Mouse (Mus musculus): ENCODE data around the gene Mgat5. TPM values are rescaled to one million over a fixed set of nuclear protein-coding genes. Genes with fewer than 3 reads are reported as not detected.

Gene Mgat5
- total and polyA plus RNA-seq, 2 experiments from 2014 or later = 2.1 to 11.2 TPM

DNA sequence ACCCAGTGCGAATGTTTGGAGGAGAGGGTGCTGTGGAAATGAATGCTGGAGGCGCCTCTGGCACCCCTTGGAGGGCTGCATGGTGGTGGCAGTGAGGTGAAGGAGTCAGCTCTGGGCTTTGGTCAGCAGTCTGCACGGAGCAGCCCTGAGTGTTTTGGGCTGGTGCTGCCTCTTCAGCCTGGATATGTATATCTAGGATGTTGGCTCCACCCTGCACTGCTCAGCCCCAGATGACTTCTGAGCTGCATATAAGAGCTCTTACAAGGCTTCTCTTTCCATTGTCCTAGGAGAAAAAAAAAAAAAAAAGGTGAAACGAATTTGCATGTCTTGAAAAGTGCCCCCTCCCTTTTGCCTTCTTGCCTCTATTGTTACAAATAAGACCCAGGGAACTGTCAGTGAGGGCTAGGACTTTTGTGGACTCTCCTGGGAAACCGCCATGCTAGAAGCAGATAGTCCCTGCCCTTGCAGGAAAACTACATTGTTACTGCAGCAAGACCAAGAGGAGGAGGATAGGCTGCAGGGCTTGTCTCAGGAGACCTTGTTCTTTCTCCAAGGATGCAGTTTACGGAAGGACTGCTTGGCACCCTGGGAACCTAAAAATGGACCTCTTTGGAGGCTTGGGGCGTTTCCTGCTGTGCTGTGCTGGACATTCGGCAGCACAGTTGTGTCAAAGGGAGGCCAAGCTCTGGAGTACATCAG, 109.0 kb downstream of the Mgat5 start:
- no peak overlapping the region for H3K4me3 ChIP-seq (ENCODE audit: low read depth, low read length)
- no peaks in the 10 kb centered on the region for H3K9me3 ChIP-seq (replicated peaks; ENCODE audit: control insufficient read depth, low read length)
- no peaks in the 10 kb centered on the region for H3K36me3 ChIP-seq (replicated peaks; ENCODE audit: control insufficient read depth, insufficient read depth, low read length)
- H3K4me1 ChIP-seq (ENCODE audit: control insufficient read depth, insufficient read depth) = peaks cover 15% of the 10 kb centered on the region; the same call in 1 of the 2 replicates
- no peak overlapping the region for H3K9ac ChIP-seq (replicated peaks; ENCODE audit: low read depth, low read length)
- TF ChIP-seq CTCF (IDR thresholded peaks at IDR 0.05; ENCODE audit: low read depth) (no peak), EP300 (IDR thresholded peaks at IDR 0.05; ENCODE audit: low read depth) (no peak)
- WGBS = 51% methylated on average over 8 of the region's 8 CpGs
- DNase-seq (ENCODE audit: low spot score) (no peak), ATAC-seq (ENCODE audit: insufficient read depth, low read depth) (0 out of 2 replicates have a peak, but pooled peaks have one; percentile 27)
- H3K27me3 ChIP-seq (ENCODE audit: control insufficient read depth, insufficient read depth, low read length) = no peaks in the 10 kb centered on the region
- H3K4me2 ChIP-seq (ENCODE audit: low read depth, low read length) = no peak overlapping the region
- H3K27ac ChIP-seq (ENCODE audit: low read depth) = no peak overlapping the region

DNA sequence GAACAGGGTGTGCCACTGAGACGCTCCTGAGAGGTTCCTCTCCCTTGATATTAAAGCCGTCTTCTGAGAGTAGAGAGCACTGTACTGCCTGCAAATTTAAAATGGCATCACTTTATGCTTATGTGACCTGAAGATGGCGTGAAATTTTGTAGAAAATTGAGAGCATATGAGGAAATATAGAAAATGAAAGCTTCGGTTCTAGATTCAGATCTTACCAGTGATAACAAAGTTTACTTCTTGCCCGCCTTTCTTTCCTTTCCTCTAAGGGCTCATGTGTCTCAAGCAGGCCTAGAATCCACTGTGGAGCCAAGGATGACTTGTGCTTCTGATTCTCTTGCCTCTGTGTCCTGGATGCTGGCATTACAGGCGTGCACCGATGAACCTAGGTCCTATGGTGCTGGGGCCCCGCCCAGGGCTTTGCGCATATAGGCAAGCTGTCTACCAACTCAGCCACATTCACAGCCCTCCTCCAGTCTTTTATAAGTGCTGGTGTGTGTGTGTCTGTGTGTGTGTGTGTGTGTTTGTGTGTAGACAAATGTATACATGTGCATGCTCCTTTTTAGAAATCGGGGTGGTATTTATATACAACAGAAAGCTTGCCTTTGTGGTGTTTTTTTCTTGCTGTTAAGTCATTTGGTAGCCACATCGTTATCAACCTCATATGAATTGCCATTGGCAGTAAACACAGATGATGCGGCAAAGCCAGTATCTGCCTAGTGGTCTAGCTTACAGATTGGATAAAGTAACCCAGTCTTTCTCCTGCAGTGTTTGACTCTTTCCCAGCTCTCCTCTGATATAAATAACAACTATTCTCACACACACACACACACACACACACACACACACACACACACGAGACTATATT, 111.2 kb downstream of the Mgat5 start:
- no peak overlapping the region for H3K27ac ChIP-seq (ENCODE audit: low read depth)
- 90% methylated on average over 13 of the region's 13 CpGs for WGBS
- H3K9ac ChIP-seq (replicated peaks; ENCODE audit: low read depth, low read length) = no peak overlapping the region
- H3K4me2 ChIP-seq (ENCODE audit: low read depth, low read length) = no peak overlapping the region
- ATAC-seq (ENCODE audit: insufficient read depth, low read depth) (no peak), DNase-seq (ENCODE audit: low spot score) (no peak)
- TF ChIP-seq CTCF (IDR thresholded peaks at IDR 0.05; ENCODE audit: low read depth) (no peak), EP300 (IDR thresholded peaks at IDR 0.05; ENCODE audit: low read depth) (no peak)
- no peak overlapping the region for H3K4me3 ChIP-seq (ENCODE audit: low read depth, low read length)
- H3K4me1 ChIP-seq (ENCODE audit: control insufficient read depth, insufficient read depth) = peaks cover 24% of the 10 kb centered on the region
- no peaks in the 10 kb centered on the region for H3K27me3 ChIP-seq (ENCODE audit: control insufficient read depth, insufficient read depth, low read length)
- H3K9me3 ChIP-seq (replicated peaks; ENCODE audit: control insufficient read depth, low read length) = no peaks in the 10 kb centered on the region
- H3K36me3 ChIP-seq (replicated peaks; ENCODE audit: control insufficient read depth, insufficient read depth, low read length) = no peaks in the 10 kb centered on the region

GRCm38 (mm10) chr1:127316651-127317050, 111.8 kb downstream of the Mgat5 start:
- DNase-seq (ENCODE audit: low spot score) = no peak
- Histone ChIP-seq H3K9ac (replicated peaks; ENCODE audit: low read depth, low read length) (no peak overlapping the region), H3K9me3 (replicated peaks; ENCODE audit: control insufficient read depth, low read length) (no peaks in the 10 kb centered on the region), H3K27me3 (ENCODE audit: control insufficient read depth, insufficient read depth, low read length) (no peaks in the 10 kb centered on the region), H3K4me1 (ENCODE audit: control insufficient read depth, insufficient read depth) (peaks cover 29% of the 10 kb centered on the region), H3K4me3 (ENCODE audit: low read depth, low read length) (no peak overlapping the region), H3K27ac (ENCODE audit: low read depth) (no peak overlapping the region), H3K4me2 (ENCODE audit: low read depth, low read length) (no peak overlapping the region), H3K36me3 (replicated peaks; ENCODE audit: control insufficient read depth, insufficient read depth, low read length) (0 out of 2 replicates have a peak, but pooled peaks cover 4% of the 10 kb centered on the region)
- 74% methylated on average over 6 of the region's 6 CpGs for WGBS
- no peak for ATAC-seq (ENCODE audit: insufficient read depth, low read depth)
- TF ChIP-seq EP300 (IDR thresholded peaks at IDR 0.05; ENCODE audit: low read depth) = no peak
- no peak for TF ChIP-seq CTCF (IDR thresholded peaks at IDR 0.05; ENCODE audit: low read depth)

DNA sequence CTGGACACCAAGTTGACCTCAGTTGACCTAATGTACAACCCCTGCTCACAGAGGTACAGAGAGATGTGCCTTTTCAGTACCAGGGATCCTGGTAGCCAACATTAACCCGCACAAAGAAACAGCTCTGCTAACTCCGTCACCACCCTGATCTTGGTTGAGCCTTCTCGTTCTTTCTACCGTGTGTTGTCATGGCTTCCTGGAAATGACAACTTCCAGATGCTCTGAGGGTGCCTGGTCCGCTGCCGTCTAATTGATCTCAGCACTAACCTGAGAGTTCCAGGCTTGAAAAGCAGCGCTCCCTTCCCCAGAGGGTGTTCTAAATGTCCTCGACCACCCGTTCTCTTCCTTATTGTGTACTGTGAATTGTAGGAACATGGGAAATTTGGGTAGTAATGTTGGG, 112.7 kb downstream of the Mgat5 start:
- H3K36me3 ChIP-seq (replicated peaks; ENCODE audit: control insufficient read depth, insufficient read depth, low read length) = peaks cover 4% of the 10 kb centered on the region; the same call in 1 of the 2 replicates
- no peaks in the 10 kb centered on the region for H3K9me3 ChIP-seq (replicated peaks; ENCODE audit: control insufficient read depth, low read length)
- H3K4me3 ChIP-seq (ENCODE audit: low read depth, low read length) = no peak overlapping the region
- ATAC-seq (ENCODE audit: insufficient read depth, low read depth) (no peak), DNase-seq (ENCODE audit: low spot score) (no peak)
- no peak overlapping the region for H3K4me2 ChIP-seq (ENCODE audit: low read depth, low read length)
- no peak overlapping the region for H3K9ac ChIP-seq (replicated peaks; ENCODE audit: low read depth, low read length)
- 62% methylated on average over 9 of the region's 9 CpGs for WGBS
- TF ChIP-seq CTCF (IDR thresholded peaks at IDR 0.05; ENCODE audit: low read depth) = no peak
- no peak for TF ChIP-seq EP300 (IDR thresholded peaks at IDR 0.05; ENCODE audit: low read depth)
- no peaks in the 10 kb centered on the region for H3K27me3 ChIP-seq (ENCODE audit: control insufficient read depth, insufficient read depth, low read length)
- peaks cover 33% of the 10 kb centered on the region for H3K4me1 ChIP-seq (ENCODE audit: control insufficient read depth, insufficient read depth)
- no peak overlapping the region for H3K27ac ChIP-seq (ENCODE audit: low read depth)

DNA sequence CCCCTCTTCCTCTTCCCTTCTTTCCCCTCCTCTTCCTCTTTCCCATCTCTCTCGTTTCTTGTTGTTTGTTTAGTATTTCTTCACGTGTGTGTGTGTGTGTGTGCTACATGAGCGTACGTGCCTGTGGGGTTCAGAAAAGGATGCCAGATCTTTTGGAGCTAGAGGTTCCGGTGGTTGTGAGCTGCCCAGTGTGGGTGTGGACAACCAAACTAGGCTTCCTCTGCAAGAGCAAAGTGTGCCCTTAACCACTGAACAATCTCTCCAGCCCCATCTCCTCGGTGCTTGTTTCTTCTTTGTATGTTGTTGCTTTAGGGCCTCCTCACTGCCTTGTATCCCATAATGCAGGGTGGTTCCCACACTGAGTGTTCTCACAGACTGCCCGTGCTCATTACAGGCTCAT, 113.7 kb downstream of the Mgat5 start:
- no peaks in the 10 kb centered on the region for H3K9me3 ChIP-seq (replicated peaks; ENCODE audit: control insufficient read depth, low read length)
- no peak for TF ChIP-seq CTCF (IDR thresholded peaks at IDR 0.05; ENCODE audit: low read depth)
- TF ChIP-seq EP300 (IDR thresholded peaks at IDR 0.05; ENCODE audit: low read depth) = no peak
- no peak overlapping the region for H3K4me2 ChIP-seq (ENCODE audit: low read depth, low read length)
- H3K36me3 ChIP-seq (replicated peaks; ENCODE audit: control insufficient read depth, insufficient read depth, low read length) = peaks cover 10% of the 10 kb centered on the region
- H3K27ac ChIP-seq (ENCODE audit: low read depth) = no peak overlapping the region
- H3K4me1 ChIP-seq (ENCODE audit: control insufficient read depth, insufficient read depth) = peaks cover 33% of the 10 kb centered on the region
- ATAC-seq (ENCODE audit: insufficient read depth, low read depth) (no peak), DNase-seq (ENCODE audit: low spot score) (no peak)
- 70% methylated on average over 7 of the region's 7 CpGs for WGBS
- no peaks in the 10 kb centered on the region for H3K27me3 ChIP-seq (ENCODE audit: control insufficient read depth, insufficient read depth, low read length)
- H3K4me3 ChIP-seq (ENCODE audit: low read depth, low read length) = no peak overlapping the region
- H3K9ac ChIP-seq (replicated peaks; ENCODE audit: low read depth, low read length) = no peak overlapping the region

Data from heart, postnatal 0 days (tissue).